Mouse (Mus musculus): ENCODE data around the gene Arid5a. TPM values are rescaled to one million over a fixed set of nuclear protein-coding genes. Genes with fewer than 3 reads are reported as not detected.

Arid5a gene
- polyA plus RNA-seq, 1 experiment from 2014 or later = 15.1 TPM

GRCm38 (mm10) chr1:36271516-36272230 lies 35.9 kb upstream of the Arid5a start:
- ATAC-seq (ENCODE audit: insufficient number of reproducible peaks, low FRiP score) = no peak
- Histone ChIP-seq H3K36me3 (no peaks in the 10 kb centered on the region), H3K9ac (0 out of 2 replicates have a peak overlapping the region, but pooled peaks have one; percentile 38), H3K9me3 (replicated peaks) (no peaks in the 10 kb centered on the region), H3K4me3 (no peak overlapping the region), H3K27me3 (replicated peaks) (peaks cover 5% of the 10 kb centered on the region; the same call in 1 of the 2 replicates), H3K4me1 (replicated peaks) (peaks cover 56% of the 10 kb centered on the region), H3K4me2 (no peak overlapping the region), H3K27ac (ENCODE audit: poor library complexity, severe bottlenecking) (0 out of 2 replicates have a peak overlapping the region, but pooled peaks have one; percentile 67)
- WGBS = 72% methylated on average over 8 of the region's 8 CpGs

GRCm38 (mm10) chr1:36272546-36272945 lies 35.0 kb upstream of the Arid5a start:
- Histone ChIP-seq H3K4me3 (no peak overlapping the region), H3K27me3 (replicated peaks) (peaks cover 5% of the 10 kb centered on the region; the same call in 1 of the 2 replicates), H3K27ac (ENCODE audit: poor library complexity, severe bottlenecking) (no peak overlapping the region), H3K4me1 (replicated peaks) (peaks cover 56% of the 10 kb centered on the region), H3K9ac (0 out of 2 replicates have a peak overlapping the region, but pooled peaks have one; percentile 38), H3K4me2 (peak overlapping the region; percentile 49), H3K9me3 (replicated peaks) (no peaks in the 10 kb centered on the region), H3K36me3 (no peaks in the 10 kb centered on the region)
- whole genome bisulfite sequencing = 40% methylated on average over 5 of the region's 5 CpGs
- ATAC-seq (ENCODE audit: insufficient number of reproducible peaks, low FRiP score) = 0 out of 2 replicates have a peak, but pooled peaks have one; percentile 16

- Histone ChIP-seq H3K4me2 (peak overlapping the region; percentile 49), H3K9me3 (replicated peaks) (no peaks in the 10 kb centered on the region), H3K36me3 (no peaks in the 10 kb centered on the region), H3K4me3 (0 out of 2 replicates have a peak overlapping the region, but pooled peaks have one; percentile 1), H3K4me1 (replicated peaks) (peaks cover 56% of the 10 kb centered on the region), H3K9ac (0 out of 2 replicates have a peak overlapping the region, but pooled peaks have one; percentile 39), H3K27me3 (replicated peaks) (peaks cover 5% of the 10 kb centered on the region; the same call in 1 of the 2 replicates), H3K27ac (ENCODE audit: poor library complexity, severe bottlenecking) (peak overlapping the region; percentile 61)
- WGBS = 8% methylated on average over 9 of the region's 9 CpGs
- peak; percentile 38; the same call in 1 of the 2 replicates for ATAC-seq (ENCODE audit: insufficient number of reproducible peaks, low FRiP score)
These were observed 34.2 kb upstream of the Arid5a start for GRCm38 (mm10) chr1:36273288-36273687.

GRCm38 (mm10) chr1:36274455-36274854 lies 33.1 kb upstream of the Arid5a start, which contains the start of gene Neurl3:
Gene Neurl3, minus strand, starts transcription at chr1:36274679.
- H3K4me2 ChIP-seq = peak within 1 kb of the TSS; percentile 49
- peak within 1 kb of the TSS; percentile 61; the same call in 1 of the 2 replicates for H3K27ac ChIP-seq (ENCODE audit: poor library complexity, severe bottlenecking)
- no peaks in the 10 kb centered on the region for H3K36me3 ChIP-seq
- 86% methylated on average over 5 of the region's 5 CpGs for WGBS
- H3K9me3 ChIP-seq (replicated peaks) = no peaks in the 10 kb centered on the region
- H3K27me3 ChIP-seq (replicated peaks) = no peaks in the 10 kb centered on the region; the same call in 1 of the 2 replicates
- 0 out of 2 replicates have a peak within 1 kb of the TSS, but pooled peaks have one; percentile 1 for H3K4me3 ChIP-seq
- 0 out of 2 replicates have a peak within 1 kb of the TSS, but pooled peaks have one; percentile 39 for H3K9ac ChIP-seq
- peaks cover 50% of the 10 kb centered on the region for H3K4me1 ChIP-seq (replicated peaks)
- ATAC-seq (ENCODE audit: insufficient number of reproducible peaks, low FRiP score) = no peak

- Histone ChIP-seq H3K4me3 (no peak overlapping the region), H3K4me1 (replicated peaks) (peaks cover 36% of the 10 kb centered on the region), H3K4me2 (no peak overlapping the region), H3K36me3 (no peaks in the 10 kb centered on the region), H3K27ac (ENCODE audit: poor library complexity, severe bottlenecking) (no peak overlapping the region), H3K9me3 (replicated peaks) (no peaks in the 10 kb centered on the region), H3K27me3 (replicated peaks) (no peaks in the 10 kb centered on the region), H3K9ac (no peak overlapping the region)
- ATAC-seq (ENCODE audit: insufficient number of reproducible peaks, low FRiP score) = no peak
- WGBS = 74% methylated on average over 13 of the region's 13 CpGs
These were observed 31.7 kb upstream of the Arid5a start for GRCm38 (mm10) chr1:36275635-36276389.

- WGBS = 20% methylated on average over 7 of the region's 7 CpGs
- no peaks in the 10 kb centered on the region for H3K9me3 ChIP-seq (replicated peaks)
These were observed 30.1 kb upstream of the Arid5a start for GRCm38 (mm10) chr1:36277267-36278060.

GRCm38 (mm10) chr1:36279202-36279601 lies 28.3 kb upstream of the Arid5a start:
- Histone ChIP-seq H3K4me1 (replicated peaks) (0 out of 2 replicates have a peak, but pooled peaks cover 4% of the 10 kb centered on the region), H3K4me2 (no peak overlapping the region), H3K27me3 (replicated peaks) (no peaks in the 10 kb centered on the region), H3K4me3 (no peak overlapping the region), H3K9me3 (replicated peaks) (no peaks in the 10 kb centered on the region), H3K27ac (ENCODE audit: poor library complexity, severe bottlenecking) (no peak overlapping the region), H3K9ac (no peak overlapping the region), H3K36me3 (no peaks in the 10 kb centered on the region)
- 21% methylated on average over 3 of the region's 3 CpGs for WGBS
- no peak for ATAC-seq (ENCODE audit: insufficient number of reproducible peaks, low FRiP score)

More at GRCm38 (mm10) chr1:36277267-36278060, 30.1 kb upstream of the Arid5a start:
- Histone ChIP-seq H3K9ac (no peak overlapping the region), H3K36me3 (no peaks in the 10 kb centered on the region), H3K27me3 (replicated peaks) (no peaks in the 10 kb centered on the region), H3K4me2 (no peak overlapping the region), H3K4me3 (no peak overlapping the region), H3K4me1 (replicated peaks) (peaks cover 20% of the 10 kb centered on the region), H3K27ac (ENCODE audit: poor library complexity, severe bottlenecking) (no peak overlapping the region)
- no peak for ATAC-seq (ENCODE audit: insufficient number of reproducible peaks, low FRiP score)

- H3K27ac ChIP-seq (ENCODE audit: poor library complexity, severe bottlenecking) = no peak overlapping the region
- no peak overlapping the region for H3K9ac ChIP-seq
- no peaks in the 10 kb centered on the region for H3K27me3 ChIP-seq (replicated peaks)
- no peaks in the 10 kb centered on the region for H3K36me3 ChIP-seq
- H3K9me3 ChIP-seq (replicated peaks) = no peaks in the 10 kb centered on the region
- ATAC-seq (ENCODE audit: insufficient number of reproducible peaks, low FRiP score) = no peak
- 79% methylated on average over 3 of the region's 3 CpGs for WGBS
- no peak overlapping the region for H3K4me3 ChIP-seq
- no peaks in the 10 kb centered on the region for H3K4me1 ChIP-seq (replicated peaks)
- H3K4me2 ChIP-seq = no peak overlapping the region
These were observed 26.6 kb upstream of the Arid5a start for GRCm38 (mm10) chr1:36280938-36281337.

GRCm38 (mm10) chr1:36281849-36282248 lies 25.7 kb upstream of the Arid5a start:
- no peak overlapping the region for H3K27ac ChIP-seq (ENCODE audit: poor library complexity, severe bottlenecking)
- no peak for ATAC-seq (ENCODE audit: insufficient number of reproducible peaks, low FRiP score)
- no peak overlapping the region for H3K4me2 ChIP-seq
- H3K4me3 ChIP-seq = no peak overlapping the region
- H3K36me3 ChIP-seq = no peaks in the 10 kb centered on the region
- no peak overlapping the region for H3K9ac ChIP-seq
- H3K4me1 ChIP-seq (replicated peaks) = no peaks in the 10 kb centered on the region
- H3K9me3 ChIP-seq (replicated peaks) = no peaks in the 10 kb centered on the region
- H3K27me3 ChIP-seq (replicated peaks) = no peaks in the 10 kb centered on the region
- WGBS = 83% methylated on average over 6 of the region's 6 CpGs

- H3K9ac ChIP-seq = no peak overlapping the region
- H3K4me3 ChIP-seq = no peak overlapping the region
- H3K27ac ChIP-seq (ENCODE audit: poor library complexity, severe bottlenecking) = no peak overlapping the region
- no peak for ATAC-seq (ENCODE audit: insufficient number of reproducible peaks, low FRiP score)
- H3K36me3 ChIP-seq = no peaks in the 10 kb centered on the region
- no peaks in the 10 kb centered on the region for H3K9me3 ChIP-seq (replicated peaks)
- 90% methylated on average over 8 of the region's 8 CpGs for WGBS
- H3K4me1 ChIP-seq (replicated peaks) = no peaks in the 10 kb centered on the region
- no peak overlapping the region for H3K4me2 ChIP-seq
- H3K27me3 ChIP-seq (replicated peaks) = peaks cover 21% of the 10 kb centered on the region
These were observed 14.1 kb upstream of the Arid5a start for GRCm38 (mm10) chr1:36293470-36293869.
